Mouse (Mus musculus): ENCODE measurements around the gene Zbtb33. TPM values are rescaled to one million over a fixed set of nuclear protein-coding genes. Genes with fewer than 3 reads are reported as not detected.
A peak's percentile ranks its signal among the peaks of the same experiment; 100 is the strongest.

Zbtb33 gene
- polyA plus RNA-seq, 1 experiment = 10.4 TPM

- Histone ChIP-seq H3K27me3 (ENCODE audit: control insufficient read depth, insufficient read depth, low read length) (no peaks in the 10 kb centered on the region), H3K4me3 (ENCODE audit: control insufficient read depth, insufficient read depth, low read length) (no peak overlapping the region), H3K27ac (ENCODE audit: control insufficient read depth, insufficient read depth, low read length) (no peak overlapping the region), H3K36me3 (ENCODE audit: control insufficient read depth, insufficient read depth, low read length) (no peaks in the 10 kb centered on the region), H3K4me1 (replicated peaks; ENCODE audit: control insufficient read depth, insufficient read depth, low read length) (no peaks in the 10 kb centered on the region)
- WGBS = 91% methylated on average over 9 of the region's 9 CpGs
- DNase-seq = no peak
- no peak for TF ChIP-seq POLR2A (IDR thresholded peaks at IDR 0.05; ENCODE audit: control insufficient read depth, extremely low read depth, insufficient read depth, low read length, poor library complexity)
- no peak for TF ChIP-seq CTCF (IDR thresholded peaks at IDR 0.05; ENCODE audit: borderline replicate concordance, control insufficient read depth, extremely low read depth, insufficient read depth, low read length, poor library complexity)
These were observed 27.5 kb downstream of the Zbtb33 start for GRCm38 (mm10) chrX:38216986-38217675.

GRCm38 (mm10) chrX:38217676-38217991 is 28.0 kb downstream of the Zbtb33 start:
- Histone ChIP-seq H3K4me1 (replicated peaks; ENCODE audit: control insufficient read depth, insufficient read depth, low read length) (no peaks in the 10 kb centered on the region), H3K4me3 (ENCODE audit: control insufficient read depth, insufficient read depth, low read length) (no peak overlapping the region), H3K27ac (ENCODE audit: control insufficient read depth, insufficient read depth, low read length) (no peak overlapping the region), H3K36me3 (ENCODE audit: control insufficient read depth, insufficient read depth, low read length) (no peaks in the 10 kb centered on the region), H3K27me3 (ENCODE audit: control insufficient read depth, insufficient read depth, low read length) (no peaks in the 10 kb centered on the region)
- WGBS = 98% methylated on average over 2 of the region's 2 CpGs
- DNase-seq = no peak
- no peak for TF ChIP-seq CTCF (IDR thresholded peaks at IDR 0.05; ENCODE audit: borderline replicate concordance, control insufficient read depth, extremely low read depth, insufficient read depth, low read length, poor library complexity)

GRCm38 (mm10) chrX:38222757-38223156 is 33.2 kb downstream of the Zbtb33 start:
- no peaks in the 10 kb centered on the region for H3K36me3 ChIP-seq (ENCODE audit: control insufficient read depth, insufficient read depth, low read length)
- 85% methylated on average over 2 of the region's 2 CpGs for WGBS
- H3K4me3 ChIP-seq (ENCODE audit: control insufficient read depth, insufficient read depth, low read length) = no peak overlapping the region
- no peaks in the 10 kb centered on the region for H3K4me1 ChIP-seq (replicated peaks; ENCODE audit: control insufficient read depth, insufficient read depth, low read length)
- H3K27ac ChIP-seq (ENCODE audit: control insufficient read depth, insufficient read depth, low read length) = no peak overlapping the region
- no peaks in the 10 kb centered on the region for H3K27me3 ChIP-seq (ENCODE audit: control insufficient read depth, insufficient read depth, low read length)
- TF ChIP-seq CTCF (IDR thresholded peaks at IDR 0.05; ENCODE audit: borderline replicate concordance, control insufficient read depth, extremely low read depth, insufficient read depth, low read length, poor library complexity) = no peak
- TF ChIP-seq POLR2A (IDR thresholded peaks at IDR 0.05; ENCODE audit: control insufficient read depth, extremely low read depth, insufficient read depth, low read length, poor library complexity) = no peak
- DNase-seq = no peak

- DNase-seq = no peak
- no peak overlapping the region for H3K27ac ChIP-seq (ENCODE audit: control insufficient read depth, insufficient read depth, low read length)
- TF ChIP-seq CTCF (IDR thresholded peaks at IDR 0.05; ENCODE audit: borderline replicate concordance, control insufficient read depth, extremely low read depth, insufficient read depth, low read length, poor library complexity) (no peak), POLR2A (IDR thresholded peaks at IDR 0.05; ENCODE audit: control insufficient read depth, extremely low read depth, insufficient read depth, low read length, poor library complexity) (no peak)
- WGBS = 97% methylated on average over 1 of the region's 1 CpGs
- no peaks in the 10 kb centered on the region for H3K36me3 ChIP-seq (ENCODE audit: control insufficient read depth, insufficient read depth, low read length)
- H3K4me3 ChIP-seq (ENCODE audit: control insufficient read depth, insufficient read depth, low read length) = no peak overlapping the region
- H3K4me1 ChIP-seq (replicated peaks; ENCODE audit: control insufficient read depth, insufficient read depth, low read length) = no peaks in the 10 kb centered on the region
- no peaks in the 10 kb centered on the region for H3K27me3 ChIP-seq (ENCODE audit: control insufficient read depth, insufficient read depth, low read length)
These were observed 40.3 kb downstream of the Zbtb33 start for GRCm38 (mm10) chrX:38229888-38230287.

- DNase-seq = peak; percentile 13
- 42% methylated on average over 2 of the region's 2 CpGs for WGBS
These were observed 48.1 kb downstream of the Zbtb33 start for GRCm38 (mm10) chrX:38237731-38238130.

More at GRCm38 (mm10) chrX:38237731-38238130, 48.1 kb downstream of the Zbtb33 start:
- H3K27ac ChIP-seq (ENCODE audit: control insufficient read depth, insufficient read depth, low read length) = no peak overlapping the region
- H3K36me3 ChIP-seq (ENCODE audit: control insufficient read depth, insufficient read depth, low read length) = no peaks in the 10 kb centered on the region
- no peak overlapping the region for H3K4me3 ChIP-seq (ENCODE audit: control insufficient read depth, insufficient read depth, low read length)
- no peaks in the 10 kb centered on the region for H3K4me1 ChIP-seq (replicated peaks; ENCODE audit: control insufficient read depth, insufficient read depth, low read length)
- H3K27me3 ChIP-seq (ENCODE audit: control insufficient read depth, insufficient read depth, low read length) = no peaks in the 10 kb centered on the region
- TF ChIP-seq CTCF (IDR thresholded peaks at IDR 0.05; ENCODE audit: borderline replicate concordance, control insufficient read depth, extremely low read depth, insufficient read depth, low read length, poor library complexity) = no peak
- no peak for TF ChIP-seq POLR2A (IDR thresholded peaks at IDR 0.05; ENCODE audit: control insufficient read depth, extremely low read depth, insufficient read depth, low read length, poor library complexity)

Other genes starting within 250 kb of the Zbtb33 start
- not detected in 2 replicates for gene Btg1-ps1, start 171.0 kb upstream of the Zbtb33 start, polyA plus RNA-seq (2012; rRNA removed)
- not detected in 2 replicates for gene Btg1-ps2, start 146.7 kb upstream of the Zbtb33 start, polyA plus RNA-seq (2012; rRNA removed)
- gene Rhox10, start 123.3 kb upstream of the Zbtb33 start, polyA plus RNA-seq (2012; rRNA removed) = not detected in 2 replicates
- gene Rhox11, start 104.7 kb upstream of the Zbtb33 start, polyA plus RNA-seq (2012; rRNA removed) = not detected in 2 replicates
- gene Rhox12, start 78.9 kb upstream of the Zbtb33 start, polyA plus RNA-seq (2012; rRNA removed) = 0.26 TPM in 1 of 2 replicates, not detected in the other
- gene Rhox13, start 68.6 kb upstream of the Zbtb33 start, polyA plus RNA-seq (2012; rRNA removed) = not detected in 2 replicates
- 1.1 and 1.3 TPM in 2 replicates for gene Tmem255a, start 62.6 kb downstream of the Zbtb33 start, polyA plus RNA-seq (2012; rRNA removed)
- gene Atp1b4, start 126.4 kb downstream of the Zbtb33 start, polyA plus RNA-seq (2012; rRNA removed) = not detected in 2 replicates

Data from thymus, adult 2 months (tissue).